Comparison of ENCODE assay signal across 26 mouse cellular contexts in the genomic region with DNA sequence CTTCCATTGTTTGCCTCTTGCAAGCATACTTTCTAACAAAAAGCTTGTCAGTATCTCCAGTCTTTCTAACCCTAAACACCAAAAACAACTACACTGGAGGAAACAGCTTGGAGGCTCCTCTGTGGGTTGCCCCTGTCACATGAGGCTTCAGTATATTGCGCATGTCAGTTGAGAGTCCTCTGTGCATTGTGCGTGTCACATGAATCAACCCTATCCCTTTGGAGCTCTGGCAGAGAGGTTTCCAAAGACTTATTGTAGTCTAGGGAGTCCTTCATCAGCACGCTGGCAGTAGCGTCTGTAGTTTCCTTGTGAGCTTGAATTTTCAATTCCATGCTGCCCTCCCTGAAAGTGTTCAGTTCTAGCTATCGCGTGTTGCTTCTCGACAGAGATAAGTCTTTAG.
A peak's percentile ranks its signal among the peaks of the same experiment; 100 is the strongest.
DNase-seq lines count a peak whose midpoint lies in the region; ATAC-seq and TF ChIP-seq lines count a peak whose summit lies in the region.
"Had no signal": no experiment of that assay in that cellular context is flagged by ENCODE, and none has a peak within 500 bp of the region (broad histone marks: within the 10 kb centered on the region; RNA-seq: fewer than 3 reads in every experiment).

No protein-coding gene starts in this region.

- H3K4me1 ChIP-seq in neural tube, embryonic 12.5 days, result no peaks in the 10 kb centered on the region; the same call in 1 of the 2 replicates
- no peaks in the 10 kb centered on the region for H3K4me1 ChIP-seq in neural tube, embryonic 14.5 days (ENCODE audit: control insufficient read depth, insufficient read depth, low read length)
- H3K4me1 ChIP-seq in liver, postnatal 0 days (ENCODE audit: insufficient read depth), result no peaks in the 10 kb centered on the region
- H3K4me1 ChIP-seq: embryonic facial prominence, embryonic 13.5 days; embryonic facial prominence, embryonic 15.5 days; forebrain, embryonic 10.5 days had no signal

- WGBS in neural tube, embryonic 12.5 days, result 66% methylated on average over 7 of the region's 7 CpGs
- whole genome bisulfite sequencing in neural tube, embryonic 14.5 days, result 44% methylated on average over 7 of the region's 7 CpGs
- WGBS in liver, postnatal 0 days (ENCODE audit: insufficient replicate concordance), result 89% methylated on average over 7 of the region's 7 CpGs

- no peak for TF ChIP-seq EP300 in liver, postnatal 0 days (IDR thresholded peaks at IDR 0.05; ENCODE audit: low read depth)

- H3K9ac ChIP-seq in neural tube, embryonic 12.5 days, result no peak overlapping the region
- H3K9ac ChIP-seq in neural tube, embryonic 14.5 days (replicated peaks; ENCODE audit: low read depth, low read length), result no peak overlapping the region
- no peak overlapping the region for H3K9ac ChIP-seq in liver, postnatal 0 days (replicated peaks)
- H3K9ac ChIP-seq: embryonic facial prominence, embryonic 13.5 days; embryonic facial prominence, embryonic 15.5 days; forebrain, embryonic 12.5 days had no signal

- no peak overlapping the region for H3K4me3 ChIP-seq in neural tube, embryonic 12.5 days
- no peak overlapping the region for H3K4me3 ChIP-seq in neural tube, embryonic 14.5 days (ENCODE audit: low read depth, low read length)
- no peak overlapping the region for H3K4me3 ChIP-seq in liver, postnatal 0 days (ENCODE audit: low read depth, low read length)
- H3K4me3 ChIP-seq: embryonic facial prominence, embryonic 13.5 days; embryonic facial prominence, embryonic 15.5 days; erythroblast, embryonic 14.5 days; forebrain, embryonic 10.5 days; forebrain, embryonic 12.5 days had no signal

- H3K27ac ChIP-seq in neural tube, embryonic 12.5 days, result no peak overlapping the region
- H3K27ac ChIP-seq in neural tube, embryonic 14.5 days (ENCODE audit: low read depth, low read length), result no peak overlapping the region
- H3K27ac ChIP-seq in liver, postnatal 0 days (ENCODE audit: low read depth), result no peak overlapping the region
- H3K27ac ChIP-seq: embryonic facial prominence, embryonic 13.5 days; embryonic facial prominence, embryonic 15.5 days; forebrain, embryonic 10.5 days; forebrain, embryonic 12.5 days had no signal

- no peaks in the 10 kb centered on the region for H3K9me3 ChIP-seq in neural tube, embryonic 12.5 days
- H3K9me3 ChIP-seq in neural tube, embryonic 14.5 days (ENCODE audit: control insufficient read depth, low read length), result no peaks in the 10 kb centered on the region
- no peaks in the 10 kb centered on the region for H3K9me3 ChIP-seq in liver, postnatal 0 days (ENCODE audit: low read length)
- H3K9me3 ChIP-seq: embryonic facial prominence, embryonic 13.5 days; embryonic facial prominence, embryonic 15.5 days; forebrain, embryonic 10.5 days; forebrain, embryonic 12.5 days had no signal

- peak; percentile 82 for ATAC-seq in neural tube, embryonic 12.5 days (ENCODE audit: low FRiP score, low read depth)
- peak; percentile 69; the same call in 1 of the 2 replicates for ATAC-seq in neural tube, embryonic 14.5 days (ENCODE audit: low read depth)
- no peak for ATAC-seq in liver, postnatal 0 days
- ATAC-seq: activated CD4-positive, CD25-positive, alpha-beta regulatory T cell, adult 4 months; forebrain, embryonic 14.5 days; forebrain, embryonic 16.5 days had no signal

- no peak for TF ChIP-seq CTCF in liver, postnatal 0 days (IDR thresholded peaks at IDR 0.05; ENCODE audit: low read depth)

- DNase-seq in layer of hippocampus, adult 9-11 months, result peak; percentile 5
- DNase-seq in layer of hippocampus, adult 11-12 months (ENCODE audit: low spot score), result no peak
- DNase-seq in mesoderm, embryonic 11.5 days (ENCODE audit: low read depth, low spot score), result peak; percentile 39
- no peak for DNase-seq in adrenal gland, postnatal 4 days (ENCODE audit: low spot score in 2 of 2)
- no peak for DNase-seq in liver, postnatal 0 days
- no peak for DNase-seq in kidney, adult 8-10 months
- DNase-seq: adrenal gland, adult 8-10 months; adrenal gland, postnatal 14 days; adrenal gland, postnatal 36 days; cerebellum, adult 11 months; cerebellum, adult 18-20 months; cerebellum, adult 8-10 months; cerebellum, adult 9-11 months; cerebellum, postnatal 14 days; cerebellum, postnatal 36 days; embryo, embryonic 11 days had no signal

- no peaks in the 10 kb centered on the region for H3K27me3 ChIP-seq in neural tube, embryonic 12.5 days (replicated peaks)
- no peaks in the 10 kb centered on the region for H3K27me3 ChIP-seq in neural tube, embryonic 14.5 days (ENCODE audit: control insufficient read depth, insufficient read depth, low read length)
- no peaks in the 10 kb centered on the region for H3K27me3 ChIP-seq in liver, postnatal 0 days (ENCODE audit: insufficient read depth, low read length)
- H3K27me3 ChIP-seq: embryonic facial prominence, embryonic 13.5 days; embryonic facial prominence, embryonic 15.5 days; forebrain, embryonic 12.5 days had no signal

- no peak overlapping the region for H3K4me2 ChIP-seq in neural tube, embryonic 12.5 days (replicated peaks)
- no peak overlapping the region for H3K4me2 ChIP-seq in neural tube, embryonic 14.5 days (ENCODE audit: low read depth, low read length)
- H3K4me2 ChIP-seq in liver, postnatal 0 days (ENCODE audit: low read depth, low read length), result no peak overlapping the region
- H3K4me2 ChIP-seq: embryonic facial prominence, embryonic 13.5 days; embryonic facial prominence, embryonic 15.5 days; forebrain, embryonic 12.5 days had no signal

- no peaks in the 10 kb centered on the region for H3K36me3 ChIP-seq in neural tube, embryonic 12.5 days
- no peaks in the 10 kb centered on the region for H3K36me3 ChIP-seq in neural tube, embryonic 14.5 days (ENCODE audit: control insufficient read depth, insufficient read depth, low read length)
- no peaks in the 10 kb centered on the region for H3K36me3 ChIP-seq in liver, postnatal 0 days (replicated peaks; ENCODE audit: insufficient read depth, low read length)
- H3K36me3 ChIP-seq: embryonic facial prominence, embryonic 13.5 days; embryonic facial prominence, embryonic 15.5 days; forebrain, embryonic 10.5 days; forebrain, embryonic 12.5 days had no signal

Comparison
In these comparisons a context has a peak if more than half of its experiments do, and no peak if none do; other contexts are left out.
1. DNase-seq: peak in layer of hippocampus, adult 9-11 months (single experiment) and mesoderm, embryonic 11.5 days (single experiment); none in layer of hippocampus, adult 11-12 months (single experiment), adrenal gland, postnatal 4 days (0 of 2), liver, postnatal 0 days (single experiment) and kidney, adult 8-10 months (0 of 2).